Mouse (Mus musculus): ENCODE results near the gene Brpf3. TPM values are rescaled to one million over a fixed set of nuclear protein-coding genes. Genes with fewer than 3 reads are reported as not detected.

Brpf3 gene
- total and polyA plus RNA-seq, 2 experiments: 4.4 to 18.9 TPM

GRCm38 (mm10) chr17:28874216-28874615 is 73.3 kb downstream of the Brpf3 start:
- Histone ChIP-seq H3K27me3 (ENCODE audit: control insufficient read depth, insufficient read depth, low read length) (no peaks in the 10 kb centered on the region), H3K27ac (replicated peaks; ENCODE audit: insufficient read depth, low read depth, low read length) (no peak overlapping the region), H3K36me3 (ENCODE audit: control insufficient read depth, insufficient read depth, low read length) (no peaks in the 10 kb centered on the region), H3K4me3 (ENCODE audit: insufficient read depth, low read depth, low read length) (no peak overlapping the region), H3K79me2 (ENCODE audit: control insufficient read depth, insufficient read depth, low read length) (no peaks in the 10 kb centered on the region), H3K9ac (ENCODE audit: low read depth, low read length) (no peak overlapping the region), H3K4me1 (ENCODE audit: control insufficient read depth, insufficient read depth, low read length) (peaks cover 10% of the 10 kb centered on the region)
- WGBS: 90% methylated on average over 4 of the region's 4 CpGs
- TF ChIP-seq POLR2A (IDR thresholded peaks at IDR 0.05; ENCODE audit: extremely low read depth, insufficient read depth, low read length) (no peak), CTCF (IDR thresholded peaks at IDR 0.05; ENCODE audit: low read depth, low read length) (no peak)
- no peak for DNase-seq (ENCODE audit: extremely low read depth, low read depth, low spot score)

DNA sequence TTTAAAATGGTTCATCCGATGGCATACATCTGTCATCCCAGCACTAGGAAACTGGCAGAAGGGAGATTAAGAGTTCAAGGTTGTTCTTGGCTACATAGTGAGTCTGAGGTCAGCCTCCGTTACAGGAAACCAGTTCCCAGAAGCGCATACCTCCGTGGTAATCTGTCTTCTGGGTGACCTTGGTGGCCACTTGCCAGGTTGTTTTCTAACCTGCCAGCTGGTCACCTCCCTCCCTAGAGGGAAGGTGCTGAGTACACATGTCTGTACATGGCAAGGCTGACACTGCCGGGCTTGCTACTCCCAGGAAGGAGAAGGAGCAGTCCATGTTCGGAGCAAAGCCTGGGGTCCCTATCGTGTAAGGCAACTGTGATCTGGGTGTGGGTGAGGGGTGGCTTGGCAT is 73.9 kb downstream of the Brpf3 start:
- no peaks in the 10 kb centered on the region for H3K36me3 ChIP-seq (ENCODE audit: control insufficient read depth, insufficient read depth, low read length)
- 22% methylated on average over 7 of the region's 7 CpGs for WGBS
- H3K4me1 ChIP-seq (ENCODE audit: control insufficient read depth, insufficient read depth, low read length): peaks cover 10% of the 10 kb centered on the region
- H3K4me3 ChIP-seq (ENCODE audit: insufficient read depth, low read depth, low read length): no peak overlapping the region
- H3K9ac ChIP-seq (ENCODE audit: low read depth, low read length): no peak overlapping the region
- no peaks in the 10 kb centered on the region for H3K27me3 ChIP-seq (ENCODE audit: control insufficient read depth, insufficient read depth, low read length)
- peak; percentile 51 for DNase-seq (ENCODE audit: extremely low read depth, low read depth, low spot score)
- H3K79me2 ChIP-seq (ENCODE audit: control insufficient read depth, insufficient read depth, low read length): no peaks in the 10 kb centered on the region
- TF ChIP-seq POLR2A (IDR thresholded peaks at IDR 0.05; ENCODE audit: extremely low read depth, insufficient read depth, low read length) (no peak), CTCF (IDR thresholded peaks at IDR 0.05; ENCODE audit: low read depth, low read length) (no peak)
- no peak overlapping the region for H3K27ac ChIP-seq (replicated peaks; ENCODE audit: insufficient read depth, low read depth, low read length)

GRCm38 (mm10) chr17:28875316-28875715 is 74.4 kb downstream of the Brpf3 start:
- DNase-seq (ENCODE audit: extremely low read depth, low read depth, low spot score): peak; percentile 81
- TF ChIP-seq POLR2A (IDR thresholded peaks at IDR 0.05; ENCODE audit: extremely low read depth, insufficient read depth, low read length): no peak
- no peak for TF ChIP-seq CTCF (IDR thresholded peaks at IDR 0.05; ENCODE audit: low read depth, low read length)
- Histone ChIP-seq H3K79me2 (ENCODE audit: control insufficient read depth, insufficient read depth, low read length) (no peaks in the 10 kb centered on the region), H3K36me3 (ENCODE audit: control insufficient read depth, insufficient read depth, low read length) (no peaks in the 10 kb centered on the region), H3K9ac (ENCODE audit: low read depth, low read length) (no peak overlapping the region), H3K27ac (replicated peaks; ENCODE audit: insufficient read depth, low read depth, low read length) (no peak overlapping the region), H3K4me3 (ENCODE audit: insufficient read depth, low read depth, low read length) (no peak overlapping the region), H3K4me1 (ENCODE audit: control insufficient read depth, insufficient read depth, low read length) (peaks cover 10% of the 10 kb centered on the region), H3K27me3 (ENCODE audit: control insufficient read depth, insufficient read depth, low read length) (no peaks in the 10 kb centered on the region)
- WGBS: 29% methylated on average over 8 of the region's 8 CpGs

DNA sequence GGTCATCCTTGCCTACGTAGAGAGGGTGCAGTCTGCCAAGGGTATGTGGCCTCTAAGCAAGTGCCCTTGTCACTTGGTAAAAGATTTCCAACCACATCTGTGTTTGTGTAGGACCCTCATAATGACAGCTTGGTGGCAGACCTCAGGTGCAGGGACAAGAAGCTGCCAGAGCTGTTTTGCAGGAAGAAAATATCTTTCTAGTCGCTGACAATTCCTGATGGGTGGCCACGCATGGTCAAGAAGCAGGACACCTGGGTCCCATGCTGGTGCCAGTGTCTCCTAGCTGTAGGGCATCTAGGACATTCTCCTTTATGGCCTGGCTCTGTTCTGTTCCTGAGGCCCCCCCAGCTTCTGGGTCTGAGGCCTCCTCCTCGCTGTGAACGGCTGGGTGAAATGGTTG is 75.4 kb downstream of the Brpf3 start:
- WGBS: 93% methylated on average over 5 of the region's 5 CpGs
- Histone ChIP-seq H3K9ac (ENCODE audit: low read depth, low read length) (no peak overlapping the region), H3K27ac (replicated peaks; ENCODE audit: insufficient read depth, low read depth, low read length) (no peak overlapping the region), H3K79me2 (ENCODE audit: control insufficient read depth, insufficient read depth, low read length) (no peaks in the 10 kb centered on the region), H3K27me3 (ENCODE audit: control insufficient read depth, insufficient read depth, low read length) (no peaks in the 10 kb centered on the region), H3K4me1 (ENCODE audit: control insufficient read depth, insufficient read depth, low read length) (peaks cover 10% of the 10 kb centered on the region), H3K36me3 (ENCODE audit: control insufficient read depth, insufficient read depth, low read length) (no peaks in the 10 kb centered on the region), H3K4me3 (ENCODE audit: insufficient read depth, low read depth, low read length) (no peak overlapping the region)
- no peak for DNase-seq (ENCODE audit: extremely low read depth, low read depth, low spot score)
- TF ChIP-seq CTCF (IDR thresholded peaks at IDR 0.05; ENCODE audit: low read depth, low read length) (no peak), POLR2A (IDR thresholded peaks at IDR 0.05; ENCODE audit: extremely low read depth, insufficient read depth, low read length) (no peak)

- 53% methylated on average over 19 of the region's 19 CpGs for WGBS
- Histone ChIP-seq H3K27me3 (ENCODE audit: control insufficient read depth, insufficient read depth, low read length) (no peaks in the 10 kb centered on the region), H3K36me3 (ENCODE audit: control insufficient read depth, insufficient read depth, low read length) (no peaks in the 10 kb centered on the region), H3K27ac (replicated peaks; ENCODE audit: insufficient read depth, low read depth, low read length) (no peak overlapping the region), H3K4me3 (ENCODE audit: insufficient read depth, low read depth, low read length) (no peak overlapping the region), H3K4me1 (ENCODE audit: control insufficient read depth, insufficient read depth, low read length) (peaks cover 7% of the 10 kb centered on the region), H3K79me2 (ENCODE audit: control insufficient read depth, insufficient read depth, low read length) (no peaks in the 10 kb centered on the region), H3K9ac (ENCODE audit: low read depth, low read length) (no peak overlapping the region)
- no peak for DNase-seq (ENCODE audit: extremely low read depth, low read depth, low spot score)
- TF ChIP-seq POLR2A (IDR thresholded peaks at IDR 0.05; ENCODE audit: extremely low read depth, insufficient read depth, low read length) (no peak), CTCF (IDR thresholded peaks at IDR 0.05; ENCODE audit: low read depth, low read length) (peak; percentile 35)
These were observed 75.9 kb downstream of the Brpf3 start for GRCm38 (mm10) chr17:28876821-28877220.

GRCm38 (mm10) chr17:28879931-28880391 is 79.1 kb downstream of the Brpf3 start:
- H3K4me3 ChIP-seq (ENCODE audit: insufficient read depth, low read depth, low read length): no peak overlapping the region
- 11% methylated on average over 18 of the region's 18 CpGs for WGBS

More at GRCm38 (mm10) chr17:28879931-28880391, 79.1 kb downstream of the Brpf3 start:
- no peak for TF ChIP-seq POLR2A (IDR thresholded peaks at IDR 0.05; ENCODE audit: extremely low read depth, insufficient read depth, low read length)
- TF ChIP-seq CTCF (IDR thresholded peaks at IDR 0.05; ENCODE audit: low read depth, low read length): peak; percentile 93
- peak; percentile 21 for DNase-seq (ENCODE audit: extremely low read depth, low read depth, low spot score)
- H3K4me1 ChIP-seq (ENCODE audit: control insufficient read depth, insufficient read depth, low read length): peaks cover 2% of the 10 kb centered on the region; the same call in 1 of the 2 replicates
- no peaks in the 10 kb centered on the region for H3K79me2 ChIP-seq (ENCODE audit: control insufficient read depth, insufficient read depth, low read length)
- no peaks in the 10 kb centered on the region for H3K36me3 ChIP-seq (ENCODE audit: control insufficient read depth, insufficient read depth, low read length)
- no peak overlapping the region for H3K27ac ChIP-seq (replicated peaks; ENCODE audit: insufficient read depth, low read depth, low read length)
- no peaks in the 10 kb centered on the region for H3K27me3 ChIP-seq (ENCODE audit: control insufficient read depth, insufficient read depth, low read length)
- no peak overlapping the region for H3K9ac ChIP-seq (ENCODE audit: low read depth, low read length)

Data from liver, adult 2 months (tissue).